Mouse (Mus musculus): ENCODE data around the gene Zfp334. TPM values are rescaled to one million over a fixed set of nuclear protein-coding genes. Genes with fewer than 3 reads are reported as not detected.

The Zfp334 gene
- polyA plus RNA-seq, 1 experiment from 2014 or later, result 20.3 TPM

DNA sequence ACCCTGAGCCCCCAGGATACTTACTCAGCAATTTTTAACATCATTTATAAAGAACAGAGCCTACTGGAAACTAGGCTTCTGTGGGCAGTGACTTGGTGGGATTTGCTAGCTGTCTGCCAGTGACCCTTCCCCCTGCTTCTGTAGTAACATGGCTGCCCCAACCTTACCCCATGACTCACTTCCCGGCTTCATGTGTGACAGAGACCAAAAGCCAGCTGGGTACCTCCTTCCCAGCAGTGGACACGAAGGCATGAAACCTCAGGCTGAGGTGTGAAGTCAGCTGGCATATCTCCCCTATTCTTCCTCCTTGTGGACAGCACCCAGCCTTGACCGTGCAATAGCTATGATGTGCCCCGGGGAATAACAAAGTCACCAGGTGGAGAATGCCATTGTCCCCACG lies 59.3 kb downstream of the Zfp334 start:
- peaks cover 16% of the 10 kb centered on the region for H3K27me3 ChIP-seq (ENCODE audit: poor library complexity, severe bottlenecking)
- H3K9me3 ChIP-seq, result no peaks in the 10 kb centered on the region; the same call in 1 of the 2 replicates
- WGBS, result 83% methylated on average over 5 of the region's 5 CpGs
- H3K4me1 ChIP-seq, result peaks cover 51% of the 10 kb centered on the region
- H3K36me3 ChIP-seq (replicated peaks), result no peaks in the 10 kb centered on the region
- no peak overlapping the region for H3K4me3 ChIP-seq
- no peak overlapping the region for H3K27ac ChIP-seq
- no peak for DNase-seq (ENCODE audit: extremely low spot score, low spot score)

DNA sequence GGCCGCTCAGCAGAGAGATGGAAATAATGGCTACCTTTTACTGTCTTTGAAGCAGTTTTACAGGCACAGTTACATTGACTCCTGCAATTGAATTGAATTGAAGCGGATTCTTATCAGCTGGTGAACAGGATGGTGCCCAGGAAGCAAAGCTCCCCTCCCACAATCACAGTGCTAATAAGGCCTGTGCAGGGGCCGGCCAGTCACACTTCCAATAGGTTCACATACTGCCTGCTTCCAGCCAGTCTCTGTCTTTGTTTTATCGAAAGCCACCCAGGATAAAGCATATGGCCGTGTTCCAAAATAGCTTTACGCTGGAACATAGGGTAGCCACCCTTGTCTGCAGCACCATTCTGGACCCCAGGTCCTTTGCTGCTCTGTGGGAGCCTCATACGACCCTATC lies 60.7 kb downstream of the Zfp334 start:
- Histone ChIP-seq H3K27ac (0 out of 2 replicates have a peak overlapping the region, but pooled peaks have one; percentile 6), H3K4me1 (peaks cover 55% of the 10 kb centered on the region), H3K9me3 (no peaks in the 10 kb centered on the region; the same call in 1 of the 2 replicates), H3K4me3 (peak overlapping the region; percentile 95), H3K27me3 (ENCODE audit: poor library complexity, severe bottlenecking) (peaks cover 16% of the 10 kb centered on the region), H3K36me3 (replicated peaks) (peaks cover 4% of the 10 kb centered on the region)
- no peak for DNase-seq (ENCODE audit: extremely low spot score, low spot score)
- 59% methylated on average over 7 of the region's 7 CpGs for WGBS

DNA sequence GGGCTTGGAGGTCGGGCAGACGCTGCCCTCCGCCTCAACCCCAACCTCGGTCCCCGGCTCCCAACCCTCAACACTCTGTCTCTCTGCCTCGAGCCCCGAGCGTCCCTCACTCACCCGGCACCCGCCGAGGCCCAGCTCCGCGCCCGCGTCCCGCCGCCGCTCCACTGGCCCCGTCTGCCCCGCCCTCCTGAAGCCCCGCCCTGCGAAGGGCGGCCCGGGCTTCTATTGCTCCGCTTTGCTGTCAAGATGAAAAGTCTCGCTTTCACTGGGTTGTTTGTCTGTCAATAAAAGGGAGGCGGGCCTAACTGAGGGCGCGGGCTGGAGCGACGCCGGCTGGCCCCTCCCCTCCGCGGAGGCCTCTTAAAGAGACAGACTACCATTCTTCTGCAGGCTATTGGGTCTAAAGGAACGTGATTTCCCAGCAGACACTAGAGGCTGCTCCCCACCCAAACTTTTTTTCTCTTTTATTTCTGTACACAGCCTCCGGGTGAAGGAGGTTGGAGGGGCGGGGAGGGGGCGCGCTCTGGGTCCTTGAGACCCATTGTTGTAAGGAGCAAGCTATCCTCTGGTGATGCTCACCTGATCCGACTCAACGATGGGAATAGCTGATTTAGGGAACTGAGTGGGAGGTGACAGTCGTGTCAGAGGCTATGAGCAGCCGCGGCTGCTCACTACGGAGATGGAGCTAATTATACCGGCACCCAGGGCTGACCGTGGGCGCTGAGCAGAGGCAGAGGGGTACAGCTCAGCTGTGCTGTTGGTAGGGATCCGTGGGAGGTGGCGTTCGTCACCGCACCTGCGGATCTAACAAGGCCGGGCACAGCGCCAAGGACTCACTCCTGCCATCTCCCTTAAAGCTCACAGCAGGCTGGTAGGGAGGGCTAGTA lies 61.5 kb downstream of the Zfp334 start, which contains the start of gene Elmo2:
TSS of gene Elmo2 (minus strand) at position 176 of the 887 bp plus-strand sequence.
- DNase-seq (ENCODE audit: extremely low spot score, low spot score), result peak; percentile 95
- H3K4me3 ChIP-seq, result peak within 1 kb of the TSS; percentile 95
- peaks cover 61% of the 10 kb centered on the region for H3K4me1 ChIP-seq
- H3K27ac ChIP-seq, result peak within 1 kb of the TSS; percentile 91
- H3K36me3 ChIP-seq (replicated peaks), result peaks cover 12% of the 10 kb centered on the region
- WGBS, result under 1% methylated on average over 55 of the region's 55 CpGs
- H3K9me3 ChIP-seq, result no peaks in the 10 kb centered on the region; the same call in 1 of the 2 replicates
- peaks cover 16% of the 10 kb centered on the region for H3K27me3 ChIP-seq (ENCODE audit: poor library complexity, severe bottlenecking)

DNA sequence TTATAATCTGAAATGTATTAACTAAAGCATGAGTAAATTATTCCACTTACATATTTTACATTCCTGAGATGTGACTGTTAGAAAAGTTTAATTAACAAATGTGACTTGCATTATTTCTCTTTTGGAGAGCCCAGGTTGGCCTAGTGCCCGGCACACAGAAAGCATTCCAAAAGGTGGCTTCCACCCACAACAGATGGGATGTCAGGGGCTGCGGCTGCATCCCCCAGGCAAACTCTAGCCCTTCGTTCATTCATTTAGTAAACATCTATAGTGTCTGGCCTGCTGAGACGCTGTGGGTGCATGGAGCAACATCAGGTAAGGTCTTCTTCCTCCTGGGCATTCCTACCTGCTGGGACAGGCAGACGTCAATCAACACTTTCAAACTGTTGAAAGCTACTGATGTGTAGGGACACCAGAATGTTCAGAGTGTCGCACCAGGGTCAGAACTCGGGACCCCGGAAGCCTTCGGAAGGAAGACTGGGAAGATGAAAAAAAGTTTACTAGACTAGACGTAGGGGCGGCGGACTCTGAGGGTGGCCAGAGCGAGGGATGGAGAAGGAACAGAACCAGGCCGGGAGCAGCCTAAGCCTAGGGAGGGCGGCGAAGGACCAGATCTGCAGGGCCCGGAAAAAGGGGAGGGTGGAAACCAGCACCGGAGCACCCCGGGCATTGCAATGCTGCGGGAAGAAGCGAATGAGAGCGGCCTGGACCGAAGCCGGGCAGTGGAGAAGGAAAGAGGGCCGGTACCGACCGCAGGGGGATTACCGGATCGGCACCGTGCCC lies 62.3 kb downstream of the Zfp334 start:
- 2% methylated on average over 30 of the region's 30 CpGs for WGBS
- no peak for DNase-seq (ENCODE audit: extremely low spot score, low spot score)

More for the DNA sequence above, 62.3 kb downstream of the Zfp334 start:
- H3K36me3 ChIP-seq (replicated peaks), result peaks cover 17% of the 10 kb centered on the region
- H3K9me3 ChIP-seq, result no peaks in the 10 kb centered on the region
- peaks cover 17% of the 10 kb centered on the region for H3K27me3 ChIP-seq (ENCODE audit: poor library complexity, severe bottlenecking)
- peaks cover 69% of the 10 kb centered on the region for H3K4me1 ChIP-seq
- peak overlapping the region; percentile 95 for H3K4me3 ChIP-seq
- H3K27ac ChIP-seq, result peak overlapping the region; percentile 91

Other genes with a start within 250 kb of the Zfp334 start
- 2.8 and 3.1 TPM in 2 replicates for gene Cdh22, start 153.4 kb downstream of the Zfp334 start, polyA plus RNA-seq (2016; fragmentation: Nextera tagmentation; extraction: Ambion mirVana)
- gene Slc35c2, start 100.4 kb downstream of the Zfp334 start, polyA plus RNA-seq (2016; fragmentation: Nextera tagmentation; extraction: Ambion mirVana), result 74.9 and 75.4 TPM in 2 replicates
- gene Elmo2, start 61.8 kb downstream of the Zfp334 start, polyA plus RNA-seq (2016; fragmentation: Nextera tagmentation; extraction: Ambion mirVana), result 83.7 and 86.4 TPM in 2 replicates
- 4.7 and 4.9 TPM in 2 replicates for gene Zfp663, start 19.5 kb downstream of the Zfp334 start, polyA plus RNA-seq (2016; fragmentation: Nextera tagmentation; extraction: Ambion mirVana)
- gene Ocstamp, start 12.1 kb upstream of the Zfp334 start, polyA plus RNA-seq (2016; fragmentation: Nextera tagmentation; extraction: Ambion mirVana), result 0.05 and 0.15 TPM in 2 replicates
- gene Slc13a3, start 85.0 kb upstream of the Zfp334 start, polyA plus RNA-seq (2016; fragmentation: Nextera tagmentation; extraction: Ambion mirVana), result 0.69 and 0.77 TPM in 2 replicates
- gene Trp53rka, start 105.1 kb upstream of the Zfp334 start, polyA plus RNA-seq (2016; fragmentation: Nextera tagmentation; extraction: Ambion mirVana), result 55.3 and 59.3 TPM in 2 replicates
- 4.6 and 5.9 TPM in 2 replicates for gene Slc2a10, start 115.5 kb upstream of the Zfp334 start, polyA plus RNA-seq (2016; fragmentation: Nextera tagmentation; extraction: Ambion mirVana)
- 18.0 and 24.2 TPM in 2 replicates for gene Eya2, start 206.8 kb upstream of the Zfp334 start, polyA plus RNA-seq (2016; fragmentation: Nextera tagmentation; extraction: Ambion mirVana)

All from forebrain, embryonic 10.5 days (tissue).